Mouse (Mus musculus) spleen, postnatal 14 days (tissue): ENCODE results near the gene Galk1.
"Not testable (repeated sequence)": the region's sequence is repeated elsewhere in the genome, so short reads cannot be mapped to it uniquely, and the experiment has no call there.

Source experiments
- DNase-seq, 2 experiments: peaks; one replicate each; pipeline ENCODE4 v3.0.0; 2021 to 2022; ENCODE audit warnings: low spot score in 2 of 2

Gene Galk1

GRCm38 (mm10) chr11:116030898-116031845 is 18.7 kb upstream of the Galk1 start:
- peak in 1 of 2 experiments; percentile 40 for DNase-seq

- peak; percentile 81 to 92 for DNase-seq
These were observed 17.8 kb upstream of the Galk1 start, which contains the start of gene Unk for GRCm38 (mm10) chr11:116030088-116030897. Unk (plus strand) TSS chr11:116030322.

- no peak for DNase-seq
These were observed 16.8 kb upstream of the Galk1 start for GRCm38 (mm10) chr11:116029086-116029865.

- DNase-seq: no peak
These were observed 15.8 kb upstream of the Galk1 start for GRCm38 (mm10) chr11:116028177-116028865.

- DNase-seq: no peak
These were observed 15.2 kb upstream of the Galk1 start, which contains the start of gene H3f3b for GRCm38 (mm10) chr11:116027756-116028155. H3f3b (minus strand) TSS chr11:116027962.

- no peak for DNase-seq
These were observed 12.7 kb upstream of the Galk1 start for GRCm38 (mm10) chr11:116025056-116025845.

- peak; percentile 91 to 96 for DNase-seq
These were observed 11.9 kb upstream of the Galk1 start for GRCm38 (mm10) chr11:116024356-116024808.

GRCm38 (mm10) chr11:116023771-116024355 is 11.3 kb upstream of the Galk1 start:
- DNase-seq: peak; percentile 63 to 79

GRCm38 (mm10) chr11:116023074-116023770 is 10.7 kb upstream of the Galk1 start:
- not testable (repeated sequence) for DNase-seq

- DNase-seq: no peak
These were observed 9.8 kb upstream of the Galk1 start for GRCm38 (mm10) chr11:116022256-116022780.

GRCm38 (mm10) chr11:116021328-116022220 is 9.1 kb upstream of the Galk1 start:
- DNase-seq: no peak

- no peak for DNase-seq
These were observed 8.0 kb upstream of the Galk1 start for GRCm38 (mm10) chr11:116020519-116020922.

GRCm38 (mm10) chr11:116019976-116020411 is 7.5 kb upstream of the Galk1 start:
- DNase-seq: no peak

GRCm38 (mm10) chr11:116019360-116019791 is 6.9 kb upstream of the Galk1 start:
- DNase-seq: no peak

GRCm38 (mm10) chr11:116018867-116019266 is 6.3 kb upstream of the Galk1 start:
- DNase-seq: not testable (repeated sequence)

GRCm38 (mm10) chr11:116018106-116018505 is 5.6 kb upstream of the Galk1 start:
- DNase-seq: no peak

GRCm38 (mm10) chr11:116014821-116015220 is 2.3 kb upstream of the Galk1 start:
- no peak for DNase-seq
